Mouse (Mus musculus) embryonic facial prominence, embryonic 13.5 days (tissue): ENCODE measurements around the gene Efemp2. TPM values are rescaled to one million over a fixed set of nuclear protein-coding genes. Genes with fewer than 3 reads are reported as not detected.
A peak's percentile ranks its signal among the peaks of the same experiment; 100 is the strongest.

Source experiments
- ATAC-seq: fragments of 200-750 bp; cut with Nextera tagmentation; 2 replicates; pipeline ENCODE4 v1.8.0; 2017; ENCODE audit warnings: low read depth; ENCODE audit not compliant: insufficient number of reproducible peaks, insufficient read depth, low FRiP score, low TSS enrichment
- H3K27ac ChIP-seq: fragments of 300-500 bp; sonication (generic); 2 replicates; pipeline ENCODE4 v1.5.1; 2015; ENCODE audit warnings: moderate library complexity, mild to moderate bottlenecking, inconsistent platforms
- H3K27me3 ChIP-seq: fragments of 300-500 bp; sonication (generic); 2 replicates; pipeline ENCODE4 v1.6.1; 2015; ENCODE audit warnings: mild to moderate bottlenecking, inconsistent platforms
- H3K36me3 ChIP-seq: fragments of 300-500 bp; sonication (generic); 2 replicates; pipeline ENCODE4 v1.6.1; 2015; ENCODE audit warnings: mild to moderate bottlenecking, inconsistent platforms
- H3K4me1 ChIP-seq: fragments of 300-500 bp; sonication (generic); 2 replicates; pipeline ENCODE4 v1.6.1; 2015; ENCODE audit warnings: inconsistent platforms
- H3K4me2 ChIP-seq: fragments of 300-500 bp; sonication (generic); 2 replicates; pipeline ENCODE4 v1.6.1; 2015; ENCODE audit warnings: moderate library complexity, mild to moderate bottlenecking, inconsistent platforms
- H3K4me3 ChIP-seq: fragments of 300-500 bp; sonication (generic); 2 replicates; pipeline ENCODE4 v1.5.1; 2015; ENCODE audit warnings: mild to moderate bottlenecking, inconsistent platforms
- H3K9ac ChIP-seq: fragments of 300-500 bp; sonication (generic); 2 replicates; pipeline ENCODE4 v1.6.1; 2015; ENCODE audit warnings: mild to moderate bottlenecking, inconsistent platforms
- H3K9me3 ChIP-seq: fragments of 300-500 bp; sonication (generic); 2 replicates; pipeline ENCODE4 v1.6.1; 2016; ENCODE audit warnings: inconsistent platforms
- WGBS: fragments of 180-500 bp; shearing (Covaris S2); methylation state at CpG from one replicate; pipeline ENCODE4 v1.1.7; 2015; ENCODE audit warnings: mixed read lengths; 5-methylcytosine and 5-hydroxymethylcytosine counted together
- polyA plus RNA-seq: library from polyadenylated mRNA; unstranded; fragments of >200 nt; fragmentation: Nextera tagmentation; extraction: Ambion mirVana; gene quantifications from 2 replicates; pipeline ENCODE4 v1.2.1, GENCODE M21; 2015

Gene Efemp2
- polyA plus RNA-seq, 1 experiment from 2014 or later: 207 TPM

DNA sequence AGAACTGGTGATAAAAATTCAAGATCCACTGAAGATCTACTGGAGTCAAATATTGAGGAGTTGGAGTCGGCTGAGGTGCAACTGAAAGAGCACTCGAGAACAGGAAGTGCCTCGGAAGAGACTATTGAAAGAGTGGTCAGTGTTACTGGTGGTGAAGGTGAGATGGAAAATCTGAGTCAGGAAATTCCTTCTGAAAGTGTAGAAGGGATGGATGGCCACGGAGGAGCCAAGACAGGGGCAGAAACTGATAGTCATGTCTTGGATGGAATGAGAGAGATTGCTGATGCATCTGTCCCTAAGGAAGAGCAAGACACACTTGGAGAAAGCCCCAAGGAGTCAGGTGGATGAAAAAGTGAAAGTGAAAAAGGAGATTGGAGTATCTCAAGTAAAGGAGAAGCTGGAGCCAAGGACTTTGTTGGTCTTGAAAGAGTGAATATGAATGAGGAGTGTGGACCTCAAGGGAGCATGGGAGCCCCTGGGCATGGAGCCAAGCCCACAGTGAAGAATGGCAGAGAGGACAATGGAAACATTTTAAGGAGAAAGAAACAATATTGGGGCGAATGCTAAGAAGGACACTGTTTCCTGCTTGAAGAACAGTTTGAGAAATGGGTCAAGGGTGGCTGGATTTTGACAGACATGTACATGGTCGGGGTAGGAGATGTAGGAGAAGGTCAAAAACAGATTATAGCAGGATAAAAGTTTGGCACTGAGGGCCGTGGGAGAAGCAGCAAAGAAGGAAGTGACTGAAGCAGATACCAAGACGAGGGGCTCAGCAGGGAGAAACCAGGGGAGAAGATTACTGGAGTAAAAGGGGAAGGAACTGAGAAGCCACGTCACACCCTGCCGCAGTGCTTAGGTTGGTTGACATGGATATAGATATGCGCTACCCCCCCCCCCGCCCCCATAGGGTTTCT, 38.6 kb downstream of the Efemp2 start:
- Histone ChIP-seq H3K36me3 (no peaks in the 10 kb centered on the region), H3K27ac (no peak overlapping the region), H3K9ac (no peak overlapping the region), H3K4me2 (no peak overlapping the region), H3K9me3 (no peaks in the 10 kb centered on the region), H3K4me3 (no peak overlapping the region), H3K4me1 (peaks cover 19% of the 10 kb centered on the region), H3K27me3 (no peaks in the 10 kb centered on the region)
- ATAC-seq: no peak
- WGBS: 85% methylated on average over 12 of the region's 12 CpGs

DNA sequence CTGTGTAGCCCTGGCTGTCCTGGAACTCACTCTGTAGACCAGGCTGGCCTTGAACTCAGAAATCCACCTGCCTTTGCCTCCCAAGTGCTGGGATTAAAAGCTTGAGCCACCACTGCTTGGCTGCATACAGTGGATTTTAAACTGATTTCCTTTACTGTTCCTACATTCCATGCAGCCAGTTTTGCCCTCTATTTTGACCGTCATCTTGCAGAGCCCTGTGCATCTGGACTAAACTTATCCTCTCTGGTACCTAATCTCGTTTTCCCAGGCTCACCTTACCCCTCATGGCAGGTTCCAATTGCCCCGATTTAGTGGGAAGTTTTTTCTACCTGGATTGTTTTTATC, 39.2 kb downstream of the Efemp2 start:
- ATAC-seq: no peak

DNA sequence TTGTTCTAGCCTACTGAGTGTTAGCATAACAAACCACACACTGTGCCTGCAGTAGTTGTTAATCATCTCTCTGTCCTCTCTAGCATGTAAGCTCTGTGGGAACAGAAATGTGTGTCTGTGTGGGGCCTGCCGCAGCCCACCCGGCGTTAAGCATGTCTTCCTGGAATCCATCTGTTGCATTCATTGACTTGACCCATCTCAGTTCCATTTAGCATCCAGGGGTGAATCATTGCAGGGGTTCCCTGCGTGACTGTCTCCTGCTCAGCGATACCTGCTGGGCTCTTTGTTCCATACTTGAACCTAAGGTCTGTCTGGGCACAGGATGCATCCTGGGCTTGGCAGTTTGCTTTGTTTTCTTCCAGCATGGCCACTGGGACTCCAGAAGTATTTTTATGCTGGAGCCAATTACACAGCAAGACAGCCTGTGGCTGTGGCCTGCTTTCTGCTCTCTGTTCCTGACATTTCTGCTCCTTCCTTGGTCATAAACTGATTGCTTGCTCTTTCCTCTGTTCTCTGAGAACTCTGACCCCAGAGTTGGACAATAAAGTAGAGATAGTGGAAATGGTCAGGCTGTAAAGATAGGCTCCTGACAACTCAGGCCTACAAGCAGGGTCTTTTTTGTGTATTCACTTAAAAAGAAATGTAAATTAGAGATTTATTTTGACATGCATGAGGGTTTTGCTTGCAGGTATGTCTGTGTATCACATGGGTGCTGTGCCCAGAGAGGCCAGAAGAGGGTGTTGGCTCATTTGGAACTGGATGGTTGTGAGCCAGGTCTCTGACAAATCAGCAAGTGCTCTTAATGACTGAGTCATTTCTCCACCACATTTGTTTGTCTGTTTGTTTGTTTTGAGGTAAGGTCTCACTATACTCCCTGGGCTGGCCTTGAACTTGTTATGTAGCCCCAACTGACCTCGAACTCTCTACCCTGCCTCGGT, 42.4 kb downstream of the Efemp2 start:
- Histone ChIP-seq H3K27me3 (no peaks in the 10 kb centered on the region), H3K4me2 (no peak overlapping the region), H3K27ac (no peak overlapping the region), H3K36me3 (no peaks in the 10 kb centered on the region), H3K4me3 (no peak overlapping the region), H3K9ac (no peak overlapping the region), H3K9me3 (no peaks in the 10 kb centered on the region), H3K4me1 (peaks cover 7% of the 10 kb centered on the region)
- 83% methylated on average over 7 of the region's 7 CpGs for WGBS
- ATAC-seq: no peak

More for the DNA sequence above, 39.2 kb downstream of the Efemp2 start:
- H3K9me3 ChIP-seq: no peaks in the 10 kb centered on the region
- H3K9ac ChIP-seq: no peak overlapping the region
- WGBS: 84% methylated on average over 3 of the region's 3 CpGs
- H3K36me3 ChIP-seq: no peaks in the 10 kb centered on the region
- H3K27me3 ChIP-seq: no peaks in the 10 kb centered on the region
- no peak overlapping the region for H3K4me2 ChIP-seq
- H3K27ac ChIP-seq: no peak overlapping the region
- H3K4me1 ChIP-seq: peaks cover 19% of the 10 kb centered on the region
- no peak overlapping the region for H3K4me3 ChIP-seq

DNA sequence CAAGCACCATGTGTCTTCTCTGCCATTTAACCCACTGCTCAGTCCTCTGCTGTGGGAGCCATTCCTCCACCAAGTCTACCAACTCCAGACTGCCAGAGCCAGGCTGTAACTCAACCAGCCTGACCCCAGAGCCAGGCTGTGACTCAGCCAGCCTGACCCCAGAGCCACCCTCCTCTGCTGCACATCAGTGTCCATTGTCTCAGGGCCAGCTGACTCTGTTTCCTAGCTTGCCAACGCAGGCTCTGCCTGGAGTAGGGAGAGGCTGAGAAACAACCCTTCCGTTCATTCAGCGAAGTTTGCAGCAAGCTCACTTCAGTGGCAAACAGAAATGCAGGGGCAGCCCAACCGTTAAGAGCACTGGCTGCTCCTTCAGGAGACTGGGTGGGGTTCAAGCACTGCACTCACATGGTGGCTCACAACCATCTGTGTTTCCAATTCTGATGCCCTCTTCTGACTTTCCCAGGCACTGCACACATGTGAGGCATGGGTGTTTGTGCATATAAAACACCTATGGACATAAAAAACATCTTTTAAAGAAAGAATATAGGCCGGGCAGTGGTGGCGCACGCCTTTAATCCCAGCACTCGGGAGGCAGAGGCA, 43.3 kb downstream of the Efemp2 start:
- Histone ChIP-seq H3K9me3 (no peaks in the 10 kb centered on the region), H3K4me1 (peaks cover 2% of the 10 kb centered on the region; the same call in 1 of the 2 replicates), H3K27ac (no peak overlapping the region), H3K36me3 (no peaks in the 10 kb centered on the region), H3K9ac (no peak overlapping the region), H3K4me2 (no peak overlapping the region), H3K27me3 (no peaks in the 10 kb centered on the region), H3K4me3 (no peak overlapping the region)
- no peak for ATAC-seq
- 79% methylated on average over 8 of the region's 8 CpGs for WGBS

DNA sequence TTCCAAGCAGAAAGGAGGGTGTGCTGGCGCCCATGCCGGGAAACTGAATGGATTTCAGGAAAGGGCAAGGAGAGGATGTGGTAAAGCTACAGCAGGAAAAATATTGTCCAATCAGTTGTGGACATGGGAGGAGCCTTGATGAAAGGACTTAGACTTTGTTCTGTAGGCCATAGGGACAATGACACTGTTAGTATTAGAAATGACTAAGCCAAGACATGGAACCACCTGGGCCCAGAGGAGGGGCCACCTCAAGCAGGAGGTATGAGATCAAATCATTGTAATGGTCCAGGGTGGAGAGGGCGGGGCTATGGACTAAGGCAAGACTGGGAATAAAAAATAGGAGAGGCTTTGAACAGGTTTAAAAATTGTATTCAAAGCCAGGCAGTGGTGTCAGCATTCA, 45.0 kb downstream of the Efemp2 start:
- Histone ChIP-seq H3K9ac (no peak overlapping the region), H3K4me1 (no peaks in the 10 kb centered on the region), H3K4me2 (no peak overlapping the region), H3K27ac (no peak overlapping the region), H3K4me3 (no peak overlapping the region), H3K9me3 (no peaks in the 10 kb centered on the region), H3K27me3 (no peaks in the 10 kb centered on the region), H3K36me3 (no peaks in the 10 kb centered on the region)
- 83% methylated on average over 3 of the region's 3 CpGs for WGBS
- ATAC-seq: no peak

DNA sequence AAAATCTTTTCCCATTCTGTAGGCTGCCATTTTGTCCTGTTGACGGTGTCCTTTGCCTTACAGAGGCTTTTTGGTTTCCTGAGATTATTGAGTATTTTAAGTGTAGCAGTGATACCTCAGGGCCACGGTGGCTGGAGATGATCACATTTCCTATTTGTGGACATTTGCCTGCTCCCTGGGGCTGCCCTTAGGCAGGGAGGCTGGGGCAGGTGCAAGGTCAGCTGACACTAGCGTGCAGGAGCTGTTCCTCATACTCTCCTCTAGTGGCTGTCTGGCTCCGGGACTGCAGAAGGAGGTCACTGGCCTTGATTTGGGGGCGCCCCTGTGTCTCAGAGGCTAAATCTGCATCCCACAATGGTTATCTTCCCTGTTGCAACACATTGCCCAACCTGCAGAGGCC, 51.5 kb downstream of the Efemp2 start:
- no peaks in the 10 kb centered on the region; the same call in 1 of the 2 replicates for H3K27me3 ChIP-seq
- ATAC-seq: no peak
- 61% methylated on average over 5 of the region's 5 CpGs for WGBS
- H3K4me2 ChIP-seq: no peak overlapping the region
- no peaks in the 10 kb centered on the region for H3K9me3 ChIP-seq
- peaks cover 10% of the 10 kb centered on the region for H3K4me1 ChIP-seq
- no peaks in the 10 kb centered on the region for H3K36me3 ChIP-seq
- no peak overlapping the region for H3K9ac ChIP-seq
- H3K27ac ChIP-seq: no peak overlapping the region
- H3K4me3 ChIP-seq: no peak overlapping the region

DNA sequence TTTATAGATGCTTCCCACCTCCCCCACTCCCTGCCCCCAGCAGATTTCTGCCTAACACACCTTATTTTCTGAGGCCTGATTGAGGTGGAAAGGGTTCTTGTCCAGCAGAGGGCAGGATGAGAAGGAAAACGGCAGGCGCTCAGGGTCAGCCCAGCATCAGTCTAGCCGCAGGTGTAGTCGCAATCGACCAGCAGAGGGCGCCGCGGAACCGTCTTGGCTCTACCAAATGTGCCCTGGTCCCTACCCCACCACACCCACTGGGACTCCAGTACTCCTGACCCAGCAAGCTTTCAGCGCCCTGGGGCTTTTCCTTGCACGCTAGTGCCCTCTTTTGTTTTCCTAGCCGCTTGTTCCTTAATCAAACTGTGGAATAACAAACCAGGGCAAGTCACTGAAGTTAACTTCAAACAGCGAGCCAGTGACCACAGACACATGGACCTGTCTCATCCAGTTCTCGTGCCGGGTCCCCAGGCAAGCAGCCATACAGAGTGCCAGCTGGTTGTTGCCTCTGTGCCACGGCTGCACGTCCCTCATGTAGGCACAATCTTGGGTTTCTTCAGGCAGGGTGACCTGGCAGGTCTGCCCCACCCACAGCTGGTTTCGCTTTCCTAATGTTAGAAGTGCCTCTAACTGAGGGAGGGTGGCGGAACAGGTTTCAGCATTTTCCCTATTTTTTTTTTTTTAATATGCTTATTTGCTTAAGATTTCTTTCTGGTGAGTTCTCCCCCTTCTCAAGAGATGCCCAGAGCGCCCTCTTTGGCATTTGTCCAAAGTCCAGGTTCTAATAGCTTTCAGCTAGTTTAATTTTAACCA, 55.8 kb downstream of the Efemp2 start:
- WGBS: 8% methylated on average over 20 of the region's 20 CpGs
- Histone ChIP-seq H3K36me3 (no peaks in the 10 kb centered on the region), H3K9me3 (no peaks in the 10 kb centered on the region), H3K4me1 (peaks cover 10% of the 10 kb centered on the region), H3K27me3 (peaks cover 3% of the 10 kb centered on the region), H3K27ac (peak overlapping the region; percentile 71), H3K4me3 (peak overlapping the region; percentile 27), H3K9ac (0 out of 2 replicates have a peak overlapping the region, but pooled peaks have one; percentile 21), H3K4me2 (peak overlapping the region; percentile 58)
- ATAC-seq: peak; percentile 91

DNA sequence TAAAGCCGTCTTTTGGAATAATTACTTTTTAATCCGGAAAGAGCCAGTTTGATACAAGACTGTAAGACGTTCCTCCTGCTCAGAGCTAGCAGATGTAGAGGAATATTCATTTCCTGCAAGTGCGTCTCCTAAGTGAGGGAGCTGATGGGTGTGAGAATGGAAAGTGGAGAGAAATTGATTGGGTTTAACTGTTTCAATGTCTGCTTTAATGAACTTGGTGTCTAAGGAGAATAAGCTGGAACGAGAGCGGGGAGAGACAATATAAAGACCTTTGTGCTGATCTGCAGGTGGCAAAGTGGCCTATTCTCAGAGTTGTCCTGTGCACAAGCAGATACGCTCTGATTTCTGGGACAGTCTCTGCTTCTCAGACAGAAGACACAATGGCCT, 56.4 kb downstream of the Efemp2 start:
- WGBS: 51% methylated on average over 7 of the region's 7 CpGs
- H3K9me3 ChIP-seq: no peaks in the 10 kb centered on the region
- H3K36me3 ChIP-seq: no peaks in the 10 kb centered on the region
- peak overlapping the region; percentile 58; the same call in 1 of the 2 replicates for H3K4me2 ChIP-seq
- H3K4me1 ChIP-seq: peaks cover 10% of the 10 kb centered on the region
- no peak for ATAC-seq
- H3K27ac ChIP-seq: peak overlapping the region; percentile 23; the same call in 1 of the 2 replicates
- H3K27me3 ChIP-seq: peaks cover 3% of the 10 kb centered on the region
- H3K4me3 ChIP-seq: no peak overlapping the region
- no peak overlapping the region for H3K9ac ChIP-seq

Other genes starting within 250 kb of the Efemp2 start
- gene Pacs1, start 200.8 kb upstream of the Efemp2 start, polyA plus RNA-seq: 28.7 and 29.8 TPM in 2 replicates
- 404 and 414 TPM in 2 replicates for gene Sf3b2, start 178.5 kb upstream of the Efemp2 start, polyA plus RNA-seq
- 7.4 and 8.9 TPM in 2 replicates for gene Gal3st3, start 175.6 kb upstream of the Efemp2 start, polyA plus RNA-seq
- gene Catsper1, start 138.2 kb upstream of the Efemp2 start, polyA plus RNA-seq: not detected in 2 replicates
- 3.6 and 3.7 TPM in 2 replicates for gene Cst6, start 124.4 kb upstream of the Efemp2 start, polyA plus RNA-seq
- gene Eif1ad, start 107.2 kb upstream of the Efemp2 start, polyA plus RNA-seq: 57.6 and 61.8 TPM in 2 replicates
- 423 and 434 TPM in 2 replicates for gene Banf1, start 106.8 kb upstream of the Efemp2 start, polyA plus RNA-seq
- gene Sart1, start 85.3 kb upstream of the Efemp2 start, polyA plus RNA-seq: 83.9 and 87.7 TPM in 2 replicates
- gene Tsga10ip, start 71.4 kb upstream of the Efemp2 start, polyA plus RNA-seq: not detected in 2 replicates
- gene Drap1, start 49.0 kb upstream of the Efemp2 start, polyA plus RNA-seq: 278 and 306 TPM in 2 replicates
- gene AI837181, start 48.8 kb upstream of the Efemp2 start, polyA plus RNA-seq: 67.3 and 67.7 TPM in 2 replicates
- not detected in 2 replicates for gene Fosl1, start 26.4 kb upstream of the Efemp2 start, polyA plus RNA-seq
- 6.8 TPM in 2 replicates for gene Ccdc85b, start 16.1 kb upstream of the Efemp2 start, polyA plus RNA-seq
- 138 and 144 TPM in 2 replicates for gene Fibp, start 13.3 kb upstream of the Efemp2 start, polyA plus RNA-seq
- gene Ctsw, start 5.4 kb upstream of the Efemp2 start, polyA plus RNA-seq: 1.6 and 2.4 TPM in 2 replicates
- gene Mus81, start 14.4 kb downstream of the Efemp2 start, polyA plus RNA-seq: 42.5 and 43.7 TPM in 2 replicates
- gene Cfl1, start 16.5 kb downstream of the Efemp2 start, polyA plus RNA-seq: 2,535 and 2,700 TPM in 2 replicates
- not detected in 2 replicates for gene 1700020D05Rik, start 29.8 kb downstream of the Efemp2 start, polyA plus RNA-seq
- 9.7 and 11.7 TPM in 2 replicates for gene Snx32, start 36.6 kb downstream of the Efemp2 start, polyA plus RNA-seq
- 5.8 and 6.4 TPM in 2 replicates for gene Ovol1, start 86.7 kb downstream of the Efemp2 start, polyA plus RNA-seq
- 3.1 and 3.3 TPM in 2 replicates for gene Ap5b1, start 94.1 kb downstream of the Efemp2 start, polyA plus RNA-seq
- gene Rnaseh2c, start 127.9 kb downstream of the Efemp2 start, polyA plus RNA-seq: 136 and 162 TPM in 2 replicates
- gene Kat5, start 136.3 kb downstream of the Efemp2 start, polyA plus RNA-seq: 55.8 and 60.0 TPM in 2 replicates
- 47.4 and 53.0 TPM in 2 replicates for gene Rela, start 163.5 kb downstream of the Efemp2 start, polyA plus RNA-seq
- gene Sipa1, start 189.8 kb downstream of the Efemp2 start, polyA plus RNA-seq: 24.1 and 24.6 TPM in 2 replicates
- 19.2 and 20.5 TPM in 2 replicates for gene Map3k11, start 214.8 kb downstream of the Efemp2 start, polyA plus RNA-seq
- gene Pcnx3, start 215.0 kb downstream of the Efemp2 start, polyA plus RNA-seq: 25.6 and 26.5 TPM in 2 replicates
- 0.52 and 0.59 TPM in 2 replicates for gene Kcnk7, start 230.4 kb downstream of the Efemp2 start, polyA plus RNA-seq